Comparison of ENCODE assay signal across 11 mouse cellular contexts in the genomic region with DNA sequence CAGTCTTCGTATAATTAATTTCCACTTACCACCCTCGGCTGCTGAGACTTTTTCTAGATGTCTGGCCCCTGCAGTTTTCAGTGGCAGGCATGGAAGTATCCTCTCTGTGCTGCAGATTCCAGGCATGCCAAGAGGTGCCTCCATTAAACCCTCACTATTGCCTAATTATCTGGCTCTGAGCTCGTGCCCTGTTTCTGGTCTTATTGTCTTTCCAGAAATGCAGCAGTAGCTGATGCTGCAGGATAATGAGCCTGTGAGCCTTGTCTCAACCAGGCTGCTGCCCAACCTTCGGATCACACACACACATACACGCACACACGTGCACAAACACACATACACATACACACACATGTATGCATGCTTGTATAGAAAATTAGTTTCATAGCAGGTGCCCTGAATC.
"Had no signal": no experiment of that assay in that cellular context is flagged by ENCODE, and none has a peak within 500 bp of the region (broad histone marks: within the 10 kb centered on the region; RNA-seq: fewer than 3 reads in every experiment).

No protein-coding gene starts in this region.

- H3K4me1 ChIP-seq: liver, embryonic 13.5 days; neural tube, embryonic 12.5 days had no signal

- H3K9me3 ChIP-seq: limb, embryonic 12.5 days; liver, embryonic 13.5 days; neural tube, embryonic 12.5 days had no signal

- H3K36me3 ChIP-seq: limb, embryonic 12.5 days; liver, embryonic 13.5 days; neural tube, embryonic 12.5 days had no signal

- H3K4me2 ChIP-seq: limb, embryonic 12.5 days; liver, embryonic 13.5 days; neural tube, embryonic 12.5 days had no signal

- H3K9ac ChIP-seq: limb, embryonic 12.5 days; liver, embryonic 13.5 days; liver, postnatal 0 days; neural tube, embryonic 12.5 days had no signal

- H3K27ac ChIP-seq: limb, embryonic 12.5 days; liver, embryonic 13.5 days; neural tube, embryonic 12.5 days had no signal

- DNase-seq: kidney, adult 18-20 months; kidney, postnatal 10 days; liver; liver, embryonic 13.5 days; liver, postnatal 0 days; right cerebral cortex, adult 18-20 months; right cerebral cortex, postnatal 25 days; thymus, postnatal 36 days had no signal

- ATAC-seq: liver, postnatal 0 days had no signal

- H3K27me3 ChIP-seq: limb, embryonic 12.5 days; liver, embryonic 13.5 days; neural tube, embryonic 12.5 days had no signal

- H3K4me3 ChIP-seq: limb, embryonic 12.5 days; liver, embryonic 13.5 days; myocyte; neural tube, embryonic 12.5 days had no signal
